Mouse (Mus musculus) Muller cell, postnatal 12 days (primary cell): ENCODE results near the gene Itk.

Experiments
- DNase-seq: peaks from one replicate; pipeline ENCODE4 v3.0.0-alpha.2; 2015; ENCODE audit errors: inconsistent ontology term

Itk gene

GRCm38 (mm10) chr11:46360991-46361665 lies 28.2 kb downstream of the Itk start:
- DNase-seq, result no peak

- DNase-seq, result no peak
Measured at GRCm38 (mm10) chr11:46358369-46358768, 30.9 kb downstream of the Itk start.

DNA sequence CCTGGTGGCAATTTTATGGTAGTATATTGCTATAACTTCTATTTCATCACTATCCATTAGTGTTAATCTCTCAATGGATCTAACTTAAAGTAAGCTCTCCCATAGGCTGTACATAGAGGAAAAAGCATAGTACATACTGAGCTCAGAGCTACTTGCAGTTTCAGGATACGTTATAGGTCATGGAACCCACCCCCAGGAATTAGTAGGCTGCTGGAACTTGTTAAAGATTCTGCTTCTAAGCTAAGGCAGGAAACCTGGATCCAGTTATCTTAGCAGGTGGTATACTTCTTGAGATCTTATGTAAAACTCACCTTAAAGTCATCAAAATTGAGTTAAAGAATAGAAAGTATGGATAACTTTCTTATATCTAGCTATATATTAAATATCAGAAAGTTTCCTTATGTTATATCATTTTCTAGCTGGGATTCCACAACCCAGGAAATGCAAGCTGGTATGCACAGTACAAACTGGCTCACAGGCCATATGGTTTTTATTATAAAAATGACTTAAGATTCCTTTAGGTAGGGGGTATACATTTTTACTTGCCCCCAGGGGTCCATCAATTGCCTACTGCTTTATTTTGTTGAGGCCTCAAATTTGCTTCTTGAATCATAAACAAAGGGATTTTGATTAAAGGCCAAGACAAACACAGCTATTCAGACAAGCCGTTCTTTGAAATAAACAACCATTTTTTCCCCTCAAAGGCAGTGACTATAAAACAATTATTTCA lies 39.5 kb downstream of the Itk start:
- no peak for DNase-seq

- DNase-seq, result no peak
Measured at GRCm38 (mm10) chr11:46348416-46348815, 40.9 kb downstream of the Itk start.

GRCm38 (mm10) chr11:46347756-46348155 lies 41.6 kb downstream of the Itk start:
- DNase-seq, result no peak

DNA sequence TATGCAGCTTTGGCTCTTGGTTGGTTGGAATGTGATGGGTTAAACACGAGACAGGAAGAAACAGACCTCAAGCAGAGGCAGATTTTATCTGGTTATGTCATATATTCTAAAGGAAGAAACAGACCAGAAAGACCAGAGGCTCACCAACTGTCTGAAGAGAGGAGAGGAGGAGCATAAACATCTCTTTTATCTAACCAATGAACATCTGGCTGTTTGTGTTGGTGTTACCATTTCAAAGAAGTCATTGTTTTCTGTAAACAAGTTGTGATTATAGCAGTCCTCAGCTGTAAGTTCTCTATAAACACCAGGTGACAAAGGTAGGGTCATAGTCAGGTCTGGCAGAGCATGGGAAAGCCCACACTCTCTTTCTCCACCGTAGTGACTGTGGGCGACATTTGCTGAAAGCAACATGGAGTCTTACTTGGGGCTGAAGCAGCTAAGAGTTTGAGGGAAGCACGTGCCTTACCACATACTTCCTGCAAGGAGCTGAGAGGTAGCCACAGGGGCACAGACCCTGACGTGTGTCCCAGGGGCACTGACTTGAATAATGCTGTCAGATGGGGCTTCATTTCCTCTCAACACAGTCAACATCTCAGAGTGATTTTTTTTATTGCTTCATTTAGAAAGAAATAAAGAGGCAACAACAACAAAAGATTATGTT lies 45.3 kb downstream of the Itk start:
- DNase-seq, result no peak

DNA sequence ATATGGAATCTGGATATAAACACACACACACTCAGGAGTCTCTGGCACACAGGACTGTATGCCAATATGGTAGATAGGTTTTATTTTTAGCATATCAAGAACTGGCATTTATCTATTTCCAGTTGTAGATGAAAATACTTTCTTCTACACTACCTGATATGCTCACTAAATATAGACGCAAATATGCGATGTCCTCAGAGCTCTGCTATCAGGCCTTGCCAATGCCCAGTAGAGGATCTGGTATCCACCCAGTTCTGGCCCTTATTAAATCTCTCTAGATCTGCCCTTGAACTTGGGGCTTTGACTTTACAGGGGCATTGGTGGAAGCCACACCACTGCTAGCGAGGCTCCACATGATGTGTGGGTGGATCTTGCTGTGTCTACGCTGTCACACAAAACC lies 47.4 kb downstream of the Itk start:
- DNase-seq, result no peak

- no peak for DNase-seq
Measured at GRCm38 (mm10) chr11:46336020-46336419, 53.3 kb downstream of the Itk start.

GRCm38 (mm10) chr11:46332217-46332616 lies 57.1 kb downstream of the Itk start:
- DNase-seq, result no peak

- no peak for DNase-seq
Measured at GRCm38 (mm10) chr11:46326271-46327015, 62.9 kb downstream of the Itk start.

- DNase-seq, result no peak
Measured at GRCm38 (mm10) chr11:46321559-46321958, 67.8 kb downstream of the Itk start.

- DNase-seq, result peak; percentile 7
Measured at GRCm38 (mm10) chr11:46314534-46314933, 74.8 kb downstream of the Itk start.

GRCm38 (mm10) chr11:46313851-46314250 lies 75.5 kb downstream of the Itk start:
- no peak for DNase-seq

DNA sequence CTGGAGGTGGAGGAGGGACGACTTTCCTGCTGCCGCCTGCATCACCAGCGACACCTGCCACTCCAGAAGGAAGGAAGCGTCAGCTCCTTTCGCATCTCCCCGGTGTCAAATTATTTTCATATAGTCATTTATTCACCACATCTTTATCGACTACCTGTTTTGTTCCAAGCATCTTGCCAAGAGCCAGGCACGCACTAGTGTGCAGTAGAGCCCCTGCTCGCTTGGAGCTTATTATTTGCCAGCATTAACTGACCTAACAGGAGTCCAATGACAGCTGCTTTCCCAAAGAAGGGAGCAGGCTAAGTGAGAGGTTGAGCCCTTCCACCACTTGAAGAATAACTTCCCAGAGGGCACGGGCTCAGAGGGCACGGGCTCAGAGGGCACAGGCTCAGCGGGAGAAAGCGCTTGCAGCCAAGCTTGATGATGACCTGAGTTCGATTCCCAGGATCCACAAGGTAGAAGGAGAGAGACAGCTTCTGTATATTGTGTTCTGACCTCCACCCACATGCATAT lies 76.7 kb downstream of the Itk start, which contains the start of gene Cyfip2:
Gene Cyfip2 (minus strand): TSS at position 337 of the 513 bp plus-strand sequence.
- no peak for DNase-seq

DNA sequence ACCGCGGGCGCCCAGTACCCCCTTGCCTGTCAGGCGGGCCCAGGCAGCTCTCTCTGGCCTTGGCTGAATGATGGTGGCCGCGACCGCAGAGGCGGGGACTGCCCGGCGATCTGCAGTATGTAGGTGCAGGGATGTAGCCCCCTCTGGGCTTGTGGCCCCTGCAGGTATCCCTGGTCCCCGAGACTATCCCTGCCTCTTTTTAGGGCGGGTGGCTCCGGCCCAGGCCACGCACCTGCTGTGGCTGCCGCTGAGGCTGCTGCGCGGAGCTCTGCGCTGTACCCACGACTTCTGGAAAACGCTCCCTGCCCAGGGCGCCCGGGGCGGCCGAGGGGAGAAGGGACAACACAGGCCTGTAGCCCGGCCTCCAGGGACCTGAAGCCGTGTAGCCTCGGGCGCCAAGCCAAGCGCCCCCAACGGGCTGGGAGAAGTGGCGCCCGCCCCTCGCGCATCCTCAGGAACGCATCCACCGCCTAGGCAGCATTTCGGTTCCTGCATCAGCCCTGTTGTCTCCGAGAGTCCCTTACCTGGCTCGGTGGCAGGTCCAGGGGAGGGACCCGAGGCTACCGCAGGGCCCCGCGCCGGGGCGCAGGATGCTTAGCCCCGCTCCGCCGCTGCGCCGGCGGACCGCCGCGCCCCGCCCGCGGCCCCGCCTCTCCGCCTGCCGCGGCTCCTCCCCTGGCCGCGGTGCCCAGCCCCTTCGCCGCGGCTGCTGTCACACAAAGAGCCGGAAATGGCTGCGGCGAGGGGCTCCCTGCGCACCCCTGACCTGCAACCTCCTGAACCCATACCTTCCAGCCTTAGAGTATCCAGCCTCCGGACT lies 77.4 kb downstream of the Itk start:
- peak; percentile 74 for DNase-seq

DNA sequence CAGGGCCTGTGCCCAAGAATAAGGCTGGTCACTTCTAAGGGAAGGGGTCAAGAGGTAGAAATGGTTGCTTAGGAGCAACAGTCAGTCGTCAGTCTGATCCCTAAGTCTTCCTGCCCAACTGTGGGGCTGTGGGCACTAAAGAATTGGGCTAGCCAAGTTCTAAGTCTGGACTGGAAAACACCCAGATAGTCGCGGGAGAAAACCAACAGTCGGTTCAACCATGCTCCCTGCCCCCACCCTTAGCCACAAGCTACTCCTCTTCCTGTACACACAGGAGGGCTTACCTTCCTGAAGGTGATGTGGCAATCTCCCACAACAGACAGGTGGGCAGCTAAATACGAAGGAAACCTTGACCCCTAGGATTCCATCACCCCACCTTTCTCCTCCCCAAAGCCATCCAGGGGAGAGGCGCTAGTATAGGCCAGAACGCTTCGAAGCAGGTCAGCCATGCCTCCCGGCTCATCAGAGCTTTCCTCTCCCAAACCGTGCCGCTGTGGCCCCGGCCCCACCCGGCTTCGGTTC lies 78.1 kb downstream of the Itk start:
- DNase-seq, result peak; percentile 24

DNA sequence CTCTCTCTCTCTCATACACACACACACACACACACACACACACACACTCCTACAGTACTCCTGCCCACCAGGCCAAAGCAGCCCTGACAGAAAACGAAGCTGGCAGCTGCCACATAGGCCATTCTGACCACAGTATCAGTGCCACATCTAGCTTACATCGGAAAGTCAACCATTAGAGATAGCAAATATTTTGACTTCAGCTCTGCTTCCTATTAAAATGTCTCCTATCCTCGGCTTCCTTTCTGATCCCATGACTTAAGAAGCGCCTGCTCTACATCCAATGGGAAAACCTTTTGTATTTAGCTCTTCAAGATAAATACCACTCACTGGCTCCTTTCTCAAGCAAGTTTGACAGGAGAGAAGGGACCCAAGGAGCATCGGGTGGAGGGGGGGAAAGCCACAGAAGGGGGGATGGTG lies 78.7 kb downstream of the Itk start:
- DNase-seq, result peak; percentile 14

GRCm38 (mm10) chr11:46309808-46310555 lies 79.3 kb downstream of the Itk start:
- no peak for DNase-seq

DNA sequence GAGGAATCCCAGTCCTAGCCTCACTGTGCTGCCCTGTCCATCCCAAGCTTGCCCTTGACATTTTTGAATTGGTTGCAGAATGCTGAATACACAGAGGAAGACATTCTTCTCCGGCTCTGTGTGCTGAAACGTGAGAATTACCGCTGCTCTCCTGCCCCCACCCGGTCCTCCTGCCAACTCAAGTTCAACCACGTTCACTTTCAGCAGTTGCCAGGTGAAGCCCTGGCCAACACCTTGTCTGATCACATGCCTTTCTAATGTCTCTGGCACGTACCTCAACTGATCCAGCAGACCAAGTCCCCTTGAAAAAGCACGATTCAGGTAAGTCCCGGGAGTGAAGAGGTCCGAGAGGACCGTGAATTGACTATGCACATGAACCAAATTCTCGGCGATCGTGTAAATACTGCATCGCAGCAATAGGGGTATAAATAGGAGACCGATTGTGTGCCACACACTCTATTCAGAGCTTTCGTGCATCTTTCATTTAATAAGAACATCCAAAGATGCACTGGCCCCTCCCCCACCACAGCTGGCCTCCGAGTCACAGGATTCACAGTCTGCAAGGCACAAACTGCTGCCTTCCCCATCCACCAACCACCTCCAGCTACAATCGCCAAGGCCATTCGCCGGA lies 80.1 kb downstream of the Itk start:
- DNase-seq, result no peak
